Mouse (Mus musculus) stomach, postnatal 0 days (tissue): ENCODE data around the gene Frem1.

Experiments
- CTCF ChIP-seq: IDR thresholded peaks from 2 replicates; pipeline ENCODE4 v1.5.1; 2016; ENCODE audit warnings: antibody characterized with exemption, low read depth, mild to moderate bottlenecking, moderate library complexity
- EP300 ChIP-seq: optimal IDR thresholded peaks from 2 replicates; pipeline ENCODE3; 2016; ENCODE audit warnings: antibody characterized with exemption

GRCm38 (mm10) chr4:83046069-83046468 lies 6.1 kb downstream of the Frem1 start:
- no peak for TF ChIP-seq CTCF
- TF ChIP-seq EP300, result no peak
